Comparison of ENCODE assay signal across 9 mouse cellular contexts in the genomic region with DNA sequence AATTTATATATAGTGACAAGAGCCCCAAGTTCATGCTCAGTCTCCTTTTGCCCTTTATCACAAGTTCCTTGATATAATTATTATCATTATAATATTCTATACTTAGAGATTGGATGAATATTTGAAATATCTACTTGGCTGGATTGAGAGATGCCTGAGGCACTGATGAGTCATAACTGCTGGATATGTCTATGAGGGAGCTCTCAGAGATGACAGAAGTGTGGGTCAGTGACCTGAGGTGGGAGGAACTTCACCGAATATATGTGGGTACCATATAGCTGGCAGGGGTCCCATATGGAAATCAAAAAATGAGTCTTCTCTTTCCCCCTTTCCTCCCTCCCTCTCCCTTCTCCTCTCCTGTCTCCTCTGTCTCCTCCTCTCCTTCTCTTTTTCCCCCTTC.
"Had no signal": no experiment of that assay in that cellular context is flagged by ENCODE, and none has a peak within 500 bp of the region (broad histone marks: within the 10 kb centered on the region; RNA-seq: fewer than 3 reads in every experiment).

No protein-coding gene starts in this region.

- H3K27ac ChIP-seq: limb, embryonic 10.5 days; liver, embryonic 15.5 days; midbrain, embryonic 13.5 days; neural tube, embryonic 12.5 days had no signal

- H3K4me3 ChIP-seq: limb, embryonic 10.5 days; liver, embryonic 15.5 days; midbrain, embryonic 13.5 days; neural tube, embryonic 12.5 days had no signal

- DNase-seq: kidney, adult 2 months; kidney, postnatal 25 days; lung, adult 2 months; lung, postnatal 36 days; thymus, postnatal 36 days had no signal
